Mouse (Mus musculus) heart, postnatal 36 days (tissue): Measurements from ENCODE around the gene Utrn. TPM values are rescaled to one million over a fixed set of nuclear protein-coding genes. Genes with fewer than 3 reads are reported as not detected.

Source experiments
- DNase-seq, 2 experiments: peaks; one replicate each; pipeline ENCODE4 v3.0.0; 2021 to 2022
- intact Hi-C: fragments of 180-260 bp; cut with DNase I; formaldehyde crosslinking; loops from one replicate; pipeline ENCODE4 v1.15.1; 2025
- total RNA-seq, 2 experiments: library from RNA; stranded (reverse); gene quantifications; 2 replicates each; pipeline ENCODE4 v1.2.3; 2021

Utrn gene
- total RNA-seq, result 10 to 100 TPM; 65.5 to 73.0 TPM

DNA sequence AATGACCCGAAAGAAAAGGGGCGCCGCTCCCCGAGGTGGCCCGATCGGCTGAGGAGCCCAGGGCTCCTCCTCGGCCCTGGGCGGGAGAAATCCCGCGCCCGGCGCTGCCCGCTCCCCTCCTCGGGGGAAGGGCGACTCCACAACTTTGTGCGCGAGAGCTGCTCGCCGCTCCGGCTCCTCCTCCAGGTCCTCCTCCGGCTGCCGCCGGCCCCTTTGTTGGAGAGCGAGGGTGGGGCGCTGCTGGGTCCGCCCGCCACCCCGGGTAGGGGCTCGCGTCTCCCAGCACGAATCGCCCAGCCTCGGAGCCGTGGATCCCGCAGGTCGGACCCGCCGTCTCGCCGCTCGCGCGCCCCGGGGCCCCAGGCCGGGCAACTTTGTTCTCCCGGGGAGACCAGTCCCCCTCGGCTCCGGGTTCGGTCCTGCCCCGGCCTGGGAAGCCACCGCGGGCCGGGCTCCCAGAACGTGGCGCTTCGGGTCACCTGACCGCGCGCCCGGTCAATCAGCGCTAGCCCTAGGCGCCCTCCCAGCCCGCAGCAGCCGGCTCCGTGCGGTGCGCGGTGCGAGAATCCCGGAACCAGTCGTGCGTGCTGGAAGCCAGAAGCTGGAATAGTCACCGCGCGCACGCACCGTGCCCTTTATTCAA, at the start of gene Utrn:
Gene Utrn (minus strand): TSS at position 337 of the 643 bp plus-strand sequence.
- intact Hi-C loops, result loop anchor here (2.0 to 5.0 kb wide), 7 partner anchors 42 to 177 kb away; no protein-coding TSS in a partner anchor
- DNase-seq, result peak; percentile 83 to 94

DNA sequence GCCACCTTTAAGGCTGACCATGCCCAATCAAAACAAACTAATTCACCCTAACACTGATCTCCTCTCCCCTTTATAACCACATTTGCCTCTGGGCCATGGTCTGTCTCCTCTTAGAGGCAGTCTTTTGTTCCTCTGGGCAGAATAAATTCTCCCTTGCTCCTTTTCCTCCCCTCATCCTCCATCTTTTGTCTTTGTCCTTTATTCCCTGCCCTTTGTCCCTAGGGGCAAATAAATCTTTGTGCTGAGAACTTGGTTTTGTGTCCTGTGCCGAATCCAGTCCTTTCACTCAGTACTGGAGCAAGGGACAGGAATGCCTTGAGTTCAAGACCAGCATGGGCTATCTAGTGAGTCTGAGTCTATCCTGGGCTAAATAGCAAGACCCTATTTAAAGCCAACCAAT, 48.5 kb upstream of the Utrn start:
- intact Hi-C loops, result no loop called here
- no peak for DNase-seq

DNA sequence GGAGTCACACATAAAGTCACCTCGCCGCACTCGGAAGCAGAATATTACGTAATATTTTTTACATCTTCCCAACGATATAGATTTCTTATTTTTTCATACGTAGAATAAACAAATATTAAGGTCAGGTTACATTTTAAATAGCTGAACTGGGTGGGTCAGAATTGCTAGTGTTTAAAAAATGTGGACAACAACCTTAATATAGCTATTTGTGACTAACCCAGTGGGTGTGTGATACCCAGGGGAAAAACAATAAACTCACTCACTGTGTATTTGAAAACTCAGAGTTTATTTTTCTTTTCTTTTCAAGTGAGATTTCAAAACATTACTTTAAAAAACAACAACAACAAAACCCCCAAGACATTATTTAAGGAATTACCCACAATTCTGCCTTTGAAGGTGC, 47.2 kb upstream of the Utrn start:
- DNase-seq, result no peak
- intact Hi-C loops, result no loop called here

DNA sequence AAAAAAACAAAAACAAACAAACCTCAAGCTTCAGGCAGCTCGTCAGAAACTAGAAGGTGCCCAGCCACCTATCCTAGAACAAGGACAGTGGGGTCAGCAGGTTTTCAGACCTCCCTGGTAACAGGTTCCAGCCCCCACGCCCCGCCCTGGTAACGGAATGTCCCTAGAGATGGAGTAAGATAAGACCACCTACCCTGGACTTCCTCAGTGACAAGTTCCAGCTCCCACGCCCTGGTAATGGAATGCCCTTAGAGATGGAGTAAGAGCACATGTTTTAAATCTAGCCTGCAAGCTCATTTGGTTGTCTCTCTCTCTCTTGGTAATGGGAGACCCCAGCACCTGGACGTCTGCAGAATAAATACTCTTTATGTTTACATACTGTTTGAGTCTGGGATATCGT, 46.7 kb upstream of the Utrn start:
- intact Hi-C loops, result no loop called here

DNA sequence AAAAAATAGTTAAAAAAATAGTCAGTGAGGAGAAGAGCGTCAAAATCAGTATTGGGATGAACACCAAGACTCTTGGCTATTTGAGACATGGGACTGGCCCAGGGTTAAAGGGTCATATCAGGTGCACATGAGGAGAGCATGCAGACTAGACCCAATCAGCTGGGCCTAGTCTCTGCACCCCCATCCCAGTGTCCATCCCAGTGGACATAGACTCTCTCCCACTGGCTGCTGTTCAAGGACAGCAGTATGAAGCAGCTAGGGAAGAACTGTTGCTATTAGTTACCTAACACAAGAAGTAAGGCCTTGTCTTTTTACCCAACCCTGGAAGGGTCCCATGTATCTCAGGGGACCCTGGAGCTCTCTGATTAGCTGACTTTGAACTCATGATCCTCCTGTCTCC, 45.0 kb upstream of the Utrn start:
- intact Hi-C loops, result no loop called here

More for the DNA sequence above, 46.7 kb upstream of the Utrn start:
- no peak for DNase-seq

DNA sequence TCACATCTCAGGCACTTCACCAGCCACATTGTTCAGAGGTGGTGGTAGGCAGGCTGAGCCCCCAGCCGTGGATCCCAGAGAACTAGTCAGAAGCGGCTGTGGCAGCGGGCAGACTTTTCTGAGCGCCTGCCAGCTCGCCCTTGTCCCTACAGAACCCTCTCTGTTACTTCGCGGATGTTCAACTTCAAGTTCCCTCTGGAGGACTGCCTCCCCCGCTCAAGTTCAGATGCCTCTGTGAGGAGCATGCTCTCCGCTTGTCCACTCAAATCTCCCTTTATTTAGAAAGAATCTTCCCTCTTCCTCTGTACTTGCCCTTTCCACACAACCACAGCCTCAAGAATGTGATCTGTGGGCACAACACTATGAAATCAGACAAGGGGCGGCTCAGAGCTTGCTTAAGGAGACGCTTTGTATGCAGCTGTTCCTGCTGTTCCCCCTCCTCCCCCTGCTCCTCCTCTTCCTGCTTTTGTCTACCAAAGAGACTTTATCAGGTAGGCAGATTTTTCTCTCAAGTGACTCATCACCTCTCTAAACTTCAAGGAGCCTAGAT, 42.9 kb upstream of the Utrn start:
- intact Hi-C loops, result no loop called here
- DNase-seq, result peak; percentile 25 to 26

More for the DNA sequence above, 45.0 kb upstream of the Utrn start:
- no peak for DNase-seq

DNA sequence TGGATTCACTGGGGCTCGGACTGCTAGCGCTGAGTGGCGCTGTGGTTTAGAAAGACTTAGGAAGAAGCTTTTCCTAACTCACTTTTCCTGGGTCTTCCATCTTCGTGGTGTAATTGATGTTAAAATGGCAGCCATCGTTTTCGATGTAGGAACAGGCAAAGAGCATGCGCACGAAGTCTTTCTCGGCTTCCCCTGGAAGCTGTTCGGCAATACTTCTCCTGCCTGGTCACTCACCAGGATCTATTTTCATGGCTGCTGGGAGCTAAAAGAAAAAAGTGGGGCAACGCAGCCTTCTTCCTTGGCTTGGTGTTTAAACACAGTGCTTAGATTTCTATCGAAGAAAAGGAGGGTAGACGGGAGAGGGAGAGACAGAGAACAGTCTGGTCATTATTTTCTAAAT, 42.3 kb upstream of the Utrn start:
- intact Hi-C loops, result no loop called here

DNA sequence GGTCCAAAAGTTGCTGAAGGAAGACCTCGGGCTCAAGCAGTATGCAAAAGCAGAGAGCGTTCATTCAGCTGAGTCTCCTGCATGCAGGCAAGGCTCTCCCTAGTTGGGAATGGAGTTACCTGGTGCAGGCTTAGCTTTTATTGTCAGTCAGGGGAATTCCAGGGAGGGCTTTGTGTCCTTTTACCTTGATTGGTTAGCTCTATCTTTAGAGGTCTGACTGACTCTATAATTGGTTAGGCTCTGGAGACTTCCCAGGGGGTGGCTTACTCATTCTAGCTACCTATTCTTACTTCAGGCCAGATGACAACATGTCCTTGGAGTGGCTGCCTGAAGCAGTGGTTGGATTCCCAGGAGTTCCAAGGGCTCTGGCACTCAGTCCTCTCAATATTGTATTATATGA, 40.7 kb upstream of the Utrn start:
- DNase-seq, result no peak
- intact Hi-C loops, result no loop called here

More for the DNA sequence above, 42.3 kb upstream of the Utrn start:
- no peak for DNase-seq

DNA sequence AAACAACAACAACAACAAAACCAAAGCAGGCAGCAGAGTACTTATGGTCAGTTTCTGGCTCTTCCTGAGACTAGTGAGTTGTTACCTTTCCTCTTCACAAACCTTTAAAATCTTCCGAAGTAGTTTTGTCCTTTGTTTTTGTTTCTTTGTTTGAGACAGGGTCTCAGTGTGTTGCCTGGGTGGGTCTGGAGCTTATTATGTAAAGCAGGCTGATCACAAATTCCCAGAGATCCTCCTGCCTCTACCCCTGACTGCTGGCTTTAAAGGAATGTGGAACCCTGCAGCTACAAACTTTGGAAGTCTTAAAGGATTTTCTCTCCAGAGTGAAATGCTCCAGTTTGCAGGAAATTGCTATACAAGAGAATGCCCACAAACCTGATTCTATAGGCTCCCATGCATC, 40.0 kb upstream of the Utrn start:
- intact Hi-C loops, result no loop called here
- DNase-seq, result no peak

DNA sequence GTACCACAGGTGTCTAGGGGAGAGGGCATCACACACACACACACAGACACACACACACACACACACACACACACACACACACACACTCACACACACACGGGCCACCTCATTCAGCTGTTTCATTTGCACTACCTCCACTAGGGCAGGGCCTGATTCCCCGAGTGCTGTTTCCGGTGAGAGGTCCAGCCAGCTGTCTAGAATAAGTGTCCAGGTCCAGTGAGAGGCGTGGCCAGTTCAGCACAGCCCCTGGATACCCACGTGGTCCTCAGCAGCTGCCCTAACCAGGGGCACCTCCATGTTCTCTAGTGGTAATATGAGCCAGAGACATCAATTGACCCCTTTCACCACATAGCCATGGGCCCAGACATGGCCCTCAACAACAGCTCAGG, 35.0 kb upstream of the Utrn start:
- DNase-seq, result no peak
- intact Hi-C loops, result no loop called here

DNA sequence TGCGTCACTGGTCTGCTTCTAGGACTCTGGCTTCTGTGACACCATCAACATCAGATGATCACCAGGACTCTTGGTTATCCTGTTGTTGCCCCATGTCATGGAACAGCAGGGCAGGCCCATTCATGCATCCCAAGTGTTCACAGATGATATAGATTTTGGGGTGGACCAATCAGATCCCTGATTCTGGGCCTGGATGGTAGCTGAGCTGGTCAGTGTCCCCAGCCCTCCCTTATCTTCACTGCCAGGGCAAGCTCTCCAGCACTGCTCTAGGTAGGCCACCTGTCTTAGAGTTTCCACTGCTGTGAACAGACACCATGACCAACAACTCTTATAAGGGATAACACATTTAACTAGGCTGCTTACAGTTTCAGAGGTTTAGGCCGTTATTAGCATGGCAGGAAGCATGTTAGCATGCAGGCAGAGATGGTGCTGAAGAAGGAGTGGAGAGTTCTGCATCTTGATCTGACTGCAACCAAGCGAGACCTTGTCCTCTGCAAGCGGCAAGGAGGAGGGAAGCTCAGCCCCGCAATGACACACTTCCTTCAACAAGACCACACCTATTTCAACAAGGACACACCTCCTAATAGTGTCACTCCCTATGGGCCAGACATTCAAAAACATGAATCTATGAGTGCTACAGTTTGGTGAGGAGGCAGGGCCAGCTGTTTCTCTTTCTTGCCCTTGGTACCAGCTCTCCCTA, 34.4 kb upstream of the Utrn start:
- DNase-seq, result no peak
- intact Hi-C loops, result no loop called here

DNA sequence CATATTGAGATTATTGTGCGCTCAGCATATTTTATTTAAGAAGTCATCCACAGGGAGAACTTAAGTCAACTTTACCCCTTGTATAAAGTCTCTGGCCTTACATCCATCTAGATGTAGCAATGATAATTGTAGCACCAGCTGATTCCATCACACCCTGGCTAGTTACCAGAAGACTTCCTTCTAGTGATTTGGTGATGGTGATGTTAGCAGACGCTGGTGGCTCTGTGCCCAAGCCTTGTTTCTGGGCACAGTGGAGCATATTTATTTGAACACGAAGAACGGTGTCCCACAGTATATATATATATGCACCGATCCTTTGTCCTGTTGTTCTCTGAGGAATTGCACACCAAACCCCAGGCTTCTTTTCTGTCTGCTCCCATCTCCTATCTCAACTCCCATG, 30.7 kb upstream of the Utrn start:
- no peak for DNase-seq
- intact Hi-C loops, result no loop called here

DNA sequence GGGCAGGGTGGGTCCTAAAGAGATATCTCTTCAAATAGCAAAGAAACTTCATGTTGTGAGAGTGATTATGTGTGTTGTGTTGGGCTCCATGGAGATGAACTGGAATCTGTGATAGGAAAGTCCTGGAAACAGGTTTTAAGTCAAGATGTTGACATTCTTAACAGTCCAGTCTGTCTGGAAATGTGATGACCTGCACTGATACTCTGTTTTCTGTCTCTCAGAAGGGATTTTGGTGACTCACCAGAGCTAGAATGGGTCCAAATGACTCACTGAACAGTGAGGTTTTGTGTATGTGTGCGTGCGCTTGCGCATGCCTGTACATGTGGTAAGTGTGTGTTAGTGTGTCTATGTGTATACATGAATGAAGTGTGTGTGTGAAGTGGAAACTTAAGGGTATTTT, 24.2 kb upstream of the Utrn start:
- intact Hi-C loops, result no loop called here

DNA sequence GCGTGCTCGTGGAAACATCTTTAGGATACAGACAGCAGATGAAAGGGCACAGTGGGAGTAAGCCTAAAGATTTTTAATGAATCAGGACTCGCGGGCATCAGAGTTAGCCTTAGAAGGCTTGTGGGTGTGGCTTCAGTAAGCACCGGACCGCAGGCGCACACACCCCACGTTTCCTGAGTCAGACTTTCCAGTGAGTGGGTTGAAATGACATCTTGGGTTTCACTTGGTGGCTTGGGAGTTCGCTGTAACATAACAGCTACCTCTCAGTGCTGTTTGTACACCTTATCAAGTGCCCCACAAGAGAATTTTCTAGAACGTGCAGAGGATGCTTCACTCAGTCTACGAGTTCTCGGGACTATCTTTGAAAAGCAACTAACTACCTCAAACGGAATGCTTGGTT, 19.2 kb upstream of the Utrn start:
- peak in 1 of 2 experiments; percentile 19 for DNase-seq
- intact Hi-C loops, result no loop called here

More for the DNA sequence above, 24.2 kb upstream of the Utrn start:
- no peak for DNase-seq

DNA sequence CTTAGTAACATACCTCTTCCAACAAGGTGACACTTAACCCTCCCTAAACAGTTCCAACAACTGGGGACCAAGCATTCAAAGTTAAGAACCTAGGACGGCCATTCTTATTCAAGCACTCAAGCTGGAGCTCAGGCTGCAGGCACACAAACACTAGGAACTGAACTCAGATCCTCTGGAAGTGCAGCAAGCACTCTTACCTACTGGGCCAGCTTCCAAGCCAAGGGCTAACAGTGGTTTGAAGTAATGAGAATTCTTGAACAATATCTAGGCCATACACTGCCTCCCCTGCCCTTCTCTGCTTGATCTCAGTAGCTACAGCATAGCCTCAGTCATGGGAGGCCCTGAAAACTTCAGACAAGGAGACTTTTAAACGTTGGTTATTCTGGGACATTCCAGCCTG, 18.6 kb upstream of the Utrn start:
- intact Hi-C loops, result no loop called here
- no peak for DNase-seq

DNA sequence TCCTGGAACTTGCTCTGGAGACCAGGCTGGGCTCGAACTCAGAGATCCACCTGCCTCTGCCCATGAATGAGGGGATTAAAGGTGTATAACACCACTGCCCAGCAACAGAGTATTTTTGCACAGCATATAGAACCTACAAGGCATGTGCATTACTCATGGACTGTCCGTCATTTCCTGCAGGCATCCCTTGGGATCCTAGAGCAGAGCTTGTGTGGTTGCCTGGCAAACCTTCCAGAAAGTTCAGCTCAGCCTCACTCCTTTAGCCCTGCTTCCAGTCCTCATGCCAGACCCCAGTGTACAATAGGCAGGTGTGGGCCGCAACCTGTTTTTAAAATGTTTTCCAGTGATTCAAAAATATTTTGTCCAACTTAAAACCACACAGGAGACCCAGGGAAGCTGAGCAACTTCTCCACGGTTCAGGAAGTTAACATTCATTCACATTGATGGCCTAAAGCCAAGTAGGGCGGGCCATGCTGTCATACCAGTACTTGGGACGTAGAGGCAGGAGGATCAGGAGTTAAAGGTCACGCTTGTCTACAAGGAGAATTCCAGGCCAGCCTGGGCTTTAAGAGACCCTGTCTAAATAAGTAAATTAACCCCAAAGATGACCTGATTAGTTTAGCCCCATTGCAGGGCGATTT, 15.3 kb upstream of the Utrn start:
- intact Hi-C loops, result no loop called here
- no peak for DNase-seq

DNA sequence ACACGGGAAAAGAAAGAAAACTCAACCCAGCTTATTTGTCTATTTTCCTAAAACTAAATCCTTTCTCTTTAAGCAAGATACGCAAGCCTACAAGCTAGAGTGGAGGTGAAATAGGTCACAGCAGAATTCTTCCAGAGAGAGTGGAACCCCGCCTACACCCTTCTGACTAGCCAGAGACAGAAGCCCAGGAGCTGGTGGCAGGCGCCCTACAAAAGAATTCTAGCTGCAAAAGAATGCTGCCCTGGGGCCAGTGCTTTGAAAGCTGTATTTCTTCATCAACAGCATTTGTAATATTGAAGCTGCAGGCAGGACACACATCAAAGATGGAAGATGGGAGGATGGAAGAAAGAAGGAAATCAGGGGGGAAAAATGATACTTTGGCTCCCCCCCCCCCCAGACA, 12.7 kb upstream of the Utrn start:
- intact Hi-C loops, result no loop called here

DNA sequence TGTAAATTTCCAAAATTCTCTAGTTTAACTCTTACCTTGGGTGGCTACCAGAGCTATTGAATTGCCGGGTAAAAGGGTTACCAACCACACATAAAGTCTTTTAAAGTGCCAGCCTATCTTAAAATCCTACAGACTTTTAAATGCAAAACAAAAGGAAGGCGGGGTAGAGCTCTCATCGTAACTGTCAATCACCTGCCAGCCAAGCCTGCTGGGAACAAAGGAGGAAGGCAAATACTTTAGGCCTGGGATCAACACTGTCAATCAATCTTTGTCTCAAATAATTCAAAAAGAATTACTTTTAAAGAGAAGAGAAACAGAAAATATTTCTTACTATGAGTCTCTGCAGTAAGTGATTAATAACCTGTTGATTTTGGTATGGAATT, 10.1 kb upstream of the Utrn start:
- intact Hi-C loops, result no loop called here
- DNase-seq, result no peak

More for the DNA sequence above, 12.7 kb upstream of the Utrn start:
- no peak for DNase-seq

DNA sequence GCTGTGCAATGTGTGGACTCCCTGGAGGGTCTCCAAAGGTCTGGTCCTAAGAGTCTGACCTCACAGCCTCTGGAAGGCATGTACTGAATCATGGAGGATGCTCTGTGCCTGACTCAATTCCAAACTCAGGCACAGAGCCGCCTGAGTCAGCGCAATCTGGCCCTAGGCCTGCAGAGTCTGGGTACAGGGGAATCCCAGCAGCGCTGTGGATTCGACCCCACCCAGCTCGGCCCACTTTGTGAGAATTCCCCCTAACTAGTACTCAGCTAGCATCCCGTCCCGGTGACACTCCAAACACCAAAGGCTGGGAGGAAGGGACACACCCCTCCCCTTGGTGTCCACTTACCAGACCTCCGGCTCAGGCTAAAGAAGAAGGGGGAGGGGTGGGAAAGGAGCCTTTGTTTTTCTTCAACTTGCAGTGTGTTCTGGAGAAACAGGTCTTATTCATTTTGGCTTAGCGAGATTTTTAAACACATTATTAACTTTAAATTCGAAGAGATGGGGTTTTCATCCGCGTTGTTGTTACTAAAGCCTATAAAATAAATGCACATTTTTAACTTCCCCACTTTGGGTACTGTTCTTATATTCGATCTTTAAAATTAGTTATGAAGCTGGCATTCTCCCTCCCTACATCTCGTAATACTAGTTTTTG, 9.6 kb upstream of the Utrn start:
- DNase-seq, result peak; percentile 51 to 56
- intact Hi-C loops, result no loop called here

DNA sequence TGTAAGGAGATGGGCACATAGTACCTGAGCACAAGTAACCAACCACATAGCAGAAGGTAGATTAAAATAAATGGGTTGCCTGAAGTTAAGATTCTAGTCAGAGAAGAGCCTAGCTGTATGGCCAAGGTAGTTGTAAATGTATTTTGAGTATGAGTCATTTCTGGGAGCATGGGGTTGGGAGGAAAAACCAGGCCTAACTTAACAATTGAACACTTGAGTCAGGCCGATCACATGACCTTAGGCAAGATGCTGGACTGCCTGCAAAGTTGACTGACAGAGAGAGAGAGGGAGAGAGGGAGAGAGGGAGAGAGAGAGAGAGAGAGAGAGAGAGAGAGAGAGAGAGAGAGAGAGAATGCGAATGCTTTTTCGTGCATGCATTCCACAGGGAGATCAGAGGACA, 7.3 kb upstream of the Utrn start:
- DNase-seq, result no peak
- intact Hi-C loops, result no loop called here

DNA sequence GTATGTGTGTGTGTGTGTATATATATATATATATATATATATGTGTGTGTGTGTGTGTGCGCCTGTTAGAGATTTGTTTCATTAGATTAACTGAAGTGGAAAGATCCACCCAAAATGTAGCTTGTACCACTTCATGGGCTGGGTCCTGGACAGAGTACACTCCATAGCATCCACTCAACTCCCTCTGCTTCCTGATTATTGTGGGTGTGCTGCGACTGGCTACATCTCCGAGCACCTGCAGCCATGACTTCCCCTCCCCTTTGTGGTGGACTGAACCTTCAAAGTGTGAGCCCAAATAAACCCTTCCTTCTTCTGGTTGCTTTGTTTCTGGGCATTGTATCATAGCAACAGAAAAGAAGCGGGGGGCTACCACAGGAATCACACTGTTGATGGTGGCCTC, 6.2 kb upstream of the Utrn start:
- no peak for DNase-seq
- intact Hi-C loops, result no loop called here
